Mouse (Mus musculus): ENCODE results near the gene Dlg2.

DNA sequence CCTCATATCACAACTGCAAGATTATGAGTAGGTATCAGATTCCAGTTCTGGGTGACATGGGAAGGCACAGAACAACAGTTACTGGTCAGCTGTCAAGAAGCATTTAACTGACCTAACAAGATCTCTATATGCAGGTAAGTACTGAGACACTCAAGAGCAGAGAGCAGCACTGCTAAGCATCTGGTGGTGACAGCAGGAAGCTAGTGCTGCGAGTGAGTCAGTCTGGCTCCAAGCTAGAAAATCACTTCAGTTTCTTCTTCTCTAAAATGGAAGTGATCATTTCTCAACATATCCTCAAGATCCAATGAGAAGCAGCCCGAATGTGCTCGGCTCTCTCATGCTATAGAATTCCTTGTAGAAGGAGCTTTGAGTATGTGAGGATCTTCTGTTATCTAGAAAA is 1618.7 kb downstream of the Dlg2 start:
- no peak for TF ChIP-seq CTCF (IDR thresholded peaks at IDR 0.05; ENCODE audit: control insufficient read depth, insufficient read depth, insufficient read length)
- TF ChIP-seq MAX (IDR thresholded peaks at IDR 0.05): no peak
- TF ChIP-seq FOSL1 (IDR thresholded peaks at IDR 0.05; ENCODE audit: insufficient read depth, low read length, poor library complexity, severe bottlenecking): no peak
- no peak for TF ChIP-seq CEBPB (IDR thresholded peaks at IDR 0.05; ENCODE audit: low read depth)
- no peak for TF ChIP-seq USF1 (IDR thresholded peaks at IDR 0.05; ENCODE audit: low read depth)

Measured in C2C12 (cell line).